ENCODE assay signal across 18 mouse cellular contexts in genomic region chr11:103910531-103910930, GRCm38 (mm10). TPM values are rescaled to one million over a fixed set of nuclear protein-coding genes. Genes with fewer than 3 reads are reported as not detected.
A peak's percentile ranks its signal among the peaks of the same experiment; 100 is the strongest.
DNase-seq lines count a peak whose midpoint lies in the region; ATAC-seq and TF ChIP-seq lines count a peak whose summit lies in the region.
"Had no signal": no experiment of that assay in that cellular context is flagged by ENCODE, and none has a peak within 500 bp of the region (broad histone marks: within the 10 kb centered on the region; RNA-seq: fewer than 3 reads in every experiment).

No protein-coding gene starts in this region.

- no peaks in the 10 kb centered on the region for H3K9me3 ChIP-seq in heart, embryonic 10.5 days
- no peaks in the 10 kb centered on the region for H3K9me3 ChIP-seq in midbrain, embryonic 10.5 days (replicated peaks)
- H3K9me3 ChIP-seq in midbrain, embryonic 16.5 days (replicated peaks; ENCODE audit: control insufficient read depth, low read length, poor library complexity, severe bottlenecking), result no peaks in the 10 kb centered on the region
- no peaks in the 10 kb centered on the region for H3K9me3 ChIP-seq in E14TG2a.4 (ENCODE audit: low read length)
- H3K9me3 ChIP-seq: embryonic facial prominence, embryonic 10.5 days; embryonic facial prominence, embryonic 12.5 days; forebrain, embryonic 13.5 days; forebrain, embryonic 15.5 days; G1E had no signal

- H3K36me3 ChIP-seq in heart, embryonic 10.5 days, result peaks cover 36% of the 10 kb centered on the region
- peaks cover 56% of the 10 kb centered on the region for H3K36me3 ChIP-seq in midbrain, embryonic 10.5 days
- peaks cover 14% of the 10 kb centered on the region for H3K36me3 ChIP-seq in midbrain, embryonic 16.5 days (ENCODE audit: control insufficient read depth, insufficient read depth, low read length)
- peaks cover 79% of the 10 kb centered on the region for H3K36me3 ChIP-seq in E14TG2a.4 (ENCODE audit: insufficient read depth, low read length)

- intact Hi-C loops in heart, postnatal 10 days (cut with DNase I), result loop anchor here (2.0 kb wide), 1 partner anchor 272 kb away; the partner anchor contains the start of gene Lyzl6

- DNase-seq in heart, embryonic 10.5 days (ENCODE audit: low spot score), result peak; percentile 57
- DNase-seq in heart, postnatal 10 days, result no peak
- no peak for DNase-seq in midbrain, embryonic 10.5 days (ENCODE audit: low spot score)
- no peak for DNase-seq in layer of hippocampus, postnatal 14 days (ENCODE audit: low spot score in 2 of 2)
- DNase-seq: adrenal gland, adult 8-10 months; adrenal gland, postnatal 14 days; adrenal gland, postnatal 36 days; cerebellum, adult 11-12 months; cerebellum, postnatal 25 days had no signal

- 94% methylated on average over 11 of the region's 11 CpGs for WGBS in heart, embryonic 10.5 days
- WGBS in midbrain, embryonic 10.5 days, result 93% methylated on average over 11 of the region's 11 CpGs
- WGBS in midbrain, embryonic 16.5 days, result 92% methylated on average over 11 of the region's 11 CpGs

- H3K27ac ChIP-seq in heart, embryonic 10.5 days, result no peak overlapping the region
- peak overlapping the region; percentile 33; the same call in 1 of the 2 replicates for H3K27ac ChIP-seq in midbrain, embryonic 10.5 days (replicated peaks)
- H3K27ac ChIP-seq in midbrain, embryonic 16.5 days (ENCODE audit: low read length), result no peak overlapping the region
- H3K27ac ChIP-seq: embryonic facial prominence, embryonic 10.5 days; embryonic facial prominence, embryonic 12.5 days; forebrain, embryonic 13.5 days; forebrain, embryonic 15.5 days had no signal

- H3K27me3 ChIP-seq in heart, embryonic 10.5 days (ENCODE audit: insufficient read depth, poor library complexity, severe bottlenecking), result no peaks in the 10 kb centered on the region
- H3K27me3 ChIP-seq in midbrain, embryonic 10.5 days (ENCODE audit: low read depth, poor library complexity, severe bottlenecking), result no peaks in the 10 kb centered on the region
- H3K27me3 ChIP-seq in midbrain, embryonic 16.5 days (ENCODE audit: control insufficient read depth, insufficient read depth, low read depth, low read length), result no peaks in the 10 kb centered on the region
- no peaks in the 10 kb centered on the region for H3K27me3 ChIP-seq in E14TG2a.4 (ENCODE audit: insufficient read depth, low read length)
- H3K27me3 ChIP-seq: embryonic facial prominence, embryonic 12.5 days; forebrain, embryonic 13.5 days; forebrain, embryonic 15.5 days; Patski had no signal

- H3K4me3 ChIP-seq in heart, embryonic 10.5 days, result no peak overlapping the region
- no peak overlapping the region for H3K4me3 ChIP-seq in midbrain, embryonic 10.5 days
- no peak overlapping the region for H3K4me3 ChIP-seq in midbrain, embryonic 16.5 days (ENCODE audit: low read depth, low read length)
- H3K4me3 ChIP-seq in E14TG2a.4 (replicated peaks; ENCODE audit: low read length), result peak overlapping the region; percentile 46; the same call in 1 of the 2 replicates
- H3K4me3 ChIP-seq: embryonic facial prominence, embryonic 10.5 days; embryonic facial prominence, embryonic 12.5 days; forebrain, embryonic 13.5 days; forebrain, embryonic 15.5 days had no signal

- no peak for ATAC-seq in midbrain, embryonic 16.5 days
- ATAC-seq: activated CD4-positive, CD25-positive, alpha-beta regulatory T cell, adult 4 months; forebrain, embryonic 15.5 days; Patski had no signal

- H3K4me2 ChIP-seq in midbrain, embryonic 16.5 days (ENCODE audit: low read length), result no peak overlapping the region
- H3K4me2 ChIP-seq: embryonic facial prominence, embryonic 12.5 days; forebrain, embryonic 13.5 days; forebrain, embryonic 15.5 days had no signal

- no peak for TF ChIP-seq CTCF in E14TG2a.4 (conservative IDR thresholded peaks at IDR 0.05; ENCODE audit: low read length)

- H3K9ac ChIP-seq in midbrain, embryonic 16.5 days (ENCODE audit: low read depth, low read length), result no peak overlapping the region
- H3K9ac ChIP-seq: embryonic facial prominence, embryonic 12.5 days; forebrain, embryonic 13.5 days; forebrain, embryonic 15.5 days had no signal

- H3K4me1 ChIP-seq in heart, embryonic 10.5 days, result no peaks in the 10 kb centered on the region; the same call in 1 of the 2 replicates
- H3K4me1 ChIP-seq in midbrain, embryonic 10.5 days, result peaks cover 19% of the 10 kb centered on the region
- H3K4me1 ChIP-seq in midbrain, embryonic 16.5 days (ENCODE audit: control insufficient read depth, insufficient read depth, low read length), result no peaks in the 10 kb centered on the region; the same call in 1 of the 2 replicates
- peaks cover 16% of the 10 kb centered on the region for H3K4me1 ChIP-seq in E14TG2a.4 (replicated peaks; ENCODE audit: low read depth, low read length)
- H3K4me1 ChIP-seq: embryonic facial prominence, embryonic 10.5 days; embryonic facial prominence, embryonic 12.5 days; forebrain, embryonic 13.5 days; forebrain, embryonic 15.5 days had no signal

RNA-seq across cellular contexts. Expression of gene Nsf, which starts 43.3 kb away (rescaled TPM):
- 43.4 and 46.3 TPM in 2 replicates for polyA plus RNA-seq in heart, embryonic 10.5 days (2016; fragmentation: Nextera tagmentation; extraction: Ambion mirVana)
- 10 to 100 TPM; 36.8 to 39.9 TPM for total RNA-seq in heart, postnatal 10 days (2021)
- 59.6 and 66.2 TPM in 2 replicates for polyA plus RNA-seq in midbrain, embryonic 10.5 days (2016; fragmentation: Nextera tagmentation; extraction: Ambion mirVana)
- polyA plus RNA-seq in midbrain, embryonic 16.5 days (2015; fragmentation: Nextera tagmentation; extraction: Ambion mirVana), result 223 and 248 TPM in 2 replicates
- 1,000 to 10,000 TPM in 1 of 2 experiments, 100 to 1,000 TPM in 1; 994 to 1,064 TPM for total RNA-seq in layer of hippocampus, postnatal 14 days (2021)

RNA-seq across cellular contexts. Expression of gene Arf2, which starts 56.0 kb away (rescaled TPM):
- polyA plus RNA-seq in heart, embryonic 10.5 days (2016; fragmentation: Nextera tagmentation; extraction: Ambion mirVana), result 51.8 and 53.9 TPM in 2 replicates
- total RNA-seq in heart, postnatal 10 days (2021), result 10 to 100 TPM; 60.3 to 62.3 TPM
- polyA plus RNA-seq in midbrain, embryonic 10.5 days (2016; fragmentation: Nextera tagmentation; extraction: Ambion mirVana), result 106 and 132 TPM in 2 replicates
- polyA plus RNA-seq in midbrain, embryonic 16.5 days (2015; fragmentation: Nextera tagmentation; extraction: Ambion mirVana), result 247 TPM in 2 replicates
- total RNA-seq in layer of hippocampus, postnatal 14 days (2021), result 10 to 100 TPM; 55.8 to 56.2 TPM
